Mouse (Mus musculus) adrenal gland (tissue): ENCODE measurements around the gene Upf2.
"Not testable (repeated sequence)": the region's sequence is repeated elsewhere in the genome, so short reads cannot be mapped to it uniquely, and the experiment has no call there.

Experiments used
- intact Hi-C: fragments of 180-260 bp; cut with DNase I; formaldehyde crosslinking; loops from one replicate; pipeline ENCODE4 v1.15.1; 2025

Upf2 gene

GRCm38 (mm10) chr2:6067341-6067740, 116.1 kb downstream of the Upf2 start:
- intact Hi-C loops = no loop called here

DNA sequence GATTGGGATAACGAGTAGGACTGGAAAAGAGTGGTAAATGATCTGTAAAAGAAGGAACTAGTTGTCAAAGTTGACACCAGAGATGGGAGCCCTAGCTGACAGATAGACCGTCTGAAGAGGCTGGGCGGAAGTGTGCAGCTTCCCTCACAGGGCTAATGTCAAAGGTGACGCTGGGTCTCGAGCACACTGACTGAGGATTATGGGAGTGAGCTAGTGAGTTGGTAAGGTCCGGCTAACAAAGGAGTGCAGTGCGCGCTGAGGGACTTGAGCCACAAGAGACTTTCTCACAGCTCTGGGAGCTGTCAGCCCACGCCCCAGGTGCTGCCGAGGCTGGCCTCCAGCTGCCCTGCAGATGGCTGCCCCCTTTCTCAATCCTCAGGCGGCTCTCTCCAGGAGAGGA, 119.7 kb downstream of the Upf2 start:
- intact Hi-C loops = no loop called here

DNA sequence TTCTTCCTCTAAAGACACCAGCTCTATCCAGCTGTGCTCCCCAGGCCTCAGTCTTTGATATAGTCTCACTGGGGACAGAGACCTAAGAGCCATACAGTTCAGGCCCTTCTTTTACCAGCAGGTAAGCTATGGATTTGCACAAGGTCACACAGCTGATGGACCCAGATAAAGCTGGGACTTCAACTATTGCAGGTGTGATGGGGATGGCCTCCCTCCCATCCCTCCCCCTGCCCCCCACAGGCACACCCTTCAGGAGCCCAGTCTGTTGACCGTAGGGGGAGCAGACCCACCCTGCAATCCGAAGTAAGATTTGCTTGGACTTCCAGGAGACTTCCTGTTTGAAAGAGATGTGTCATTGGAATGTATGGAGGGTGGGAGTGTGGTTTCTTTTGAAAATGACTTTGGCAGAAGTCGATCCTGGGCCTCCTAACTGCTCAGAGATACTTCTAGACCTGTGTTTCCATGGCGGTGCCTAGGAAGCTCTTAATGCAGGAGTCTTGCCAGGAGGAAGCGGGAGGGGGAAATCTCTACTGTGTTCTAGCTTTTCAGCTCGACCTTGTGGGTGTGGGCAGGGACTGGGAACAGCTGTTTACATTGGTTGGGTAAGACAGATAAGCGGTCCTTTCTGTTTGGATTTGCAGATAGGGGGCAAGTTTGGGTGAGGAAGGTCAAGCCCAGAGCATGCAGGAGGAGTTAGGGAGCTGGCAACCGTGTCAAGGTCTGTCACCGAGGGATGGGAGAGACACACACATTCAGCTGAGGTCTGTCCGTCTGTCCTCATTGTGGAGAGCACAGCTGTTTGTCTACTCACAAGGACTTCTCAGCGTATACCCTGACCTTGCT, 120.5 kb downstream of the Upf2 start:
- intact Hi-C loops = no loop called here

- intact Hi-C loops = no loop called here
These were observed 121.5 kb downstream of the Upf2 start for GRCm38 (mm10) chr2:6072685-6073260.

- intact Hi-C loops = no loop called here
These were observed 123.7 kb downstream of the Upf2 start for GRCm38 (mm10) chr2:6074891-6075529.

DNA sequence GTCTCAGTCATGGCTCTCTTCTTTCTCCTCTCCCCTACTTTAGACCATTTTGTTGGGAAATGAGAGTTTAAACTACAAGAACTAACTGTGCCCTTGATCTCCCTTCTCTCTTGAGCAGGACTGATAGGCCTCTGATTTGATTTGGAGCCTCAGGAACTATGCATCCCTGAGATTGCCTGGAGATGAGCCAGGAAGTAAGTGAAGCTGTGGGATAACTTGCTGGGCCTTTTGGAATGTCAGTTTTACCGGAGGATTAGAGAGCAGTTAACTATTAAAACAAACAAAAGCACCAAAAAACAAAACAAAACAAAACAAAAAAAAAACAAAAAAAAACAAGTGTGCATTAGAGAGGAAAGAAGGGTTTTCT, 124.2 kb downstream of the Upf2 start:
- intact Hi-C loops = no loop called here

- intact Hi-C loops = no loop called here
These were observed 128.8 kb downstream of the Upf2 start for GRCm38 (mm10) chr2:6080037-6080436.

DNA sequence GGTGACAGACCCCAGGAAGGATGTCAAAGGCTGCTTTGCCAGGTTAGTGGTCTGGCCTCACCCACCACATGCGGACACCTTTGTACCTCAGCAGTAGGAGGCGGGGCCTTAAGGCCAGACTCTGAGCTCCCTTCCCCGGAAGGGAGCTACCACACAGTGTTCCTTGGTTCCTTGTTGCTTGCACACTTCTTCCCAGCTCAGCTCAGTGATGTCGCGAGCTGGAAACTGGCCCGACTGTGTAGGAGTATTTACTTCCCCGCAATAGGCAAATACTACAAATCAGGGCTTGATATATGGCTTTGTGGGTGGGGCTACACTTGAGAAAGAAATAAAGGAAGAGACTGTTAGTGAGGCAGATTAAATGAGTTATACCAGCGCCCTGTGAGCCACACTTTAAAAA, 129.8 kb downstream of the Upf2 start:
- intact Hi-C loops = no loop called here

DNA sequence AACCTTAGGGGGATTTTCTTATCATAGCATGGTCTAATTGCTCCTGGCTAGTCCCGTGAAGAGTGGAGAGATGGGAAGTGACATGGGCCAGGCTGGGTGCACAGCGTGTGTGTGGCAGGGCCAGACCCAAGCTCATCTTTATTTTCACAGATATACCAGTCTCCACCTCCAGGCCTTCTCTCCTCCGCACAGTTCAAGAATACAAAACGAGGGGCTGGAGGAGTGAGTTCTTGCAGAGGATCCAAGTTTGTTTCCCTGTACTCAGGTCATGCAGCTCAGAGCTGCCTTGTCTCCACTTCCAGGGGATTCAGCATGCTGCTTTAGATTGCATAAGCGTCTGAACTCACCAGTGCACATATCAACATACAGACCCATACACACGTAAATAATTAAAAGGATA, 131.3 kb downstream of the Upf2 start:
- intact Hi-C loops = no loop called here

DNA sequence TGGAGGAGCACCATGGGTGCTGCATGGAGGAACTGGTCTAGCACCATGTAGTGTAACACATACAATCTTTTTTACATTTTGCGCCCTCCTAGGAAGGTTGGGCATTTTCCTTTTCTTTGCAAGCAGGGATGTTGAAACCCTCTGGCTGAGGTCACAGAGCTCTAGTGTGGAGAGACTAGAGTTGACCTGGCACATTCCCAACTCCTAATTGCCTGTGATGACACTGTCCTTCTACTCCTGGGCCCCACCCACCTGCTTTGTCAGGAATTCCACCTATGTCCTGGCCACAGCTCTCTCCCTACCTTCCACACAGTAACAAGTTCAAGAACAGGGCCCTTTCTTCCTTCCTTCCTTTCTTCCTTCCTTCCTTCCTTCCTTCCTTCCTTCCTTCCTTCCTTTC, 132.4 kb downstream of the Upf2 start:
- intact Hi-C loops = no loop called here

- intact Hi-C loops = no loop called here
These were observed 134.6 kb downstream of the Upf2 start for GRCm38 (mm10) chr2:6085622-6086530.

GRCm38 (mm10) chr2:6087151-6087550, 135.9 kb downstream of the Upf2 start:
- intact Hi-C loops = no loop called here

DNA sequence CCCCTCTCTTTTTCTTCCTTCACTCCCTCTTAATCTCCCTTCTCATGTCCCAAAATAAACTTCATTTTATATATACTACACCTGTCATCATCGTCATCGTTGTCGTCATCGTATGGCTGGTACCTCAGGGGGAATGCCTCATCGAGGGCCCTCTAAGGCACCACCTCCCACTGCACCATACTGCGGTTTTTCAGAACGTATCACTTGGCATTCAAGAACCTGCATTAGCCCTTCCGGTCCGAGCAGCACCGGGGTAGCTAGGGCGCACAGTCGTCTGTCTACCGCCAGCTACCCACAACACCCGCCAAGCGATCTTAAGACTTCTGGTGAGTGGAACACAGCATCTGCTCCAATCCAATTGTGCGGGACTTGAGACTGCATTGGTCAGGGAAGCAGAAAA, 138.7 kb downstream of the Upf2 start:
- intact Hi-C loops = not testable (repeated sequence)

DNA sequence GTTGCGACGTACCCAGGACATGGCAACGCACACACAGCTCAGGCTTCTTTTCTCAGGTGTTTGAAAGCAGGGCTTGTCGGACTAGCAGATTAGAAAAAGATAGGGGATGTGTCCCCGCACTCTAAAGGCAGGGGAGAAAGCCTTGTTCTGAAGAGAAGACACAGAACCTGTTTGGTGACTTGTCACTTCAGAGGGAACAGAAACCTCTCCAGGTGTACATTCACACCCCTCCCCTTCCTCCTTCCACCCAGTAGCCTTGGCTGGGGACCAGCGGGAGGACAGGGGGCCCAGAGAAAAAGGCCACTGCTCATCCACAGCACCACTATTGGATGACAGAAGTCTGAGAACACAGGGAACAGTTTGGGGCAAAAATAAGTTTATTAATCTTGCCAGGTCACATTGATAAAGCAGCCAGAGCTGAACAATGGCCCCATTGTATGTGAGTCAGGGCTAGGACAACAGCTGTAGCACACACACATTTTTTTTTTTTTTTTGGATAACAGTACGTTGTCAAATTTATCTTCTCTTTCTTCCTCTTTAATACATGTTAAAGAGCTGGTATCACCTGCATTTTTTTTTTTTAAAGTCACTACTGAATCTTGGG, 145.9 kb downstream of the Upf2 start:
- intact Hi-C loops = no loop called here

GRCm38 (mm10) chr2:6098924-6099323, 147.7 kb downstream of the Upf2 start:
- intact Hi-C loops = no loop called here

DNA sequence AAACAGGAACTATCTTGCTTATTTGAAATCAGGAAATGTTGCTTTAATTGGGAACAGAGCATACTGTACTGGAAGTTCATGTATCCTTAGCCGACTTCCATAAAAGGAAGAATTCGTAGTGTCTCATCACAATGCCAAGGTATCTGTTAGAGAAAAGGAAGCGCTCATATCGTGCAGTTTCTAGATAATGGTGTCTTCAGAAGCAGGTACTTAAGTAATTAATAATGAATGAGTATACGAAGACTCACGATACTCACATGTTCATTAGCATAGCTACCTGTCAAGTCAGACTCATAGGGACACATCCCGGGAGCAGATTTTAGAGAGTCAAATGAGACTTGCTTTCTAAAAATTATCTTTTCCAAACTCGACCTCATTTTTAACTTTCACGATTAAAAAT, 148.2 kb downstream of the Upf2 start:
- intact Hi-C loops = no loop called here

- intact Hi-C loops = no loop called here
These were observed 148.9 kb downstream of the Upf2 start for GRCm38 (mm10) chr2:6100027-6100749.

GRCm38 (mm10) chr2:6100755-6101154, 149.5 kb downstream of the Upf2 start:
- intact Hi-C loops = no loop called here

- intact Hi-C loops = no loop called here
These were observed 154.2 kb downstream of the Upf2 start for GRCm38 (mm10) chr2:6105437-6105836.
